Mouse (Mus musculus) left cerebral cortex, adult 11 months (tissue): ENCODE measurements around the gene Kcnk4.
A peak's percentile ranks its signal among the peaks of the same experiment; 100 is the strongest.

Experiments used
- DNase-seq: peaks from one replicate; pipeline ENCODE4 v3.0.0; 2022; ENCODE audit warnings: low spot score

The Kcnk4 gene

GRCm38 (mm10) chr19:6937541-6938465 lies 3.5 kb upstream of the Kcnk4 start:
- DNase-seq, result no peak

DNA sequence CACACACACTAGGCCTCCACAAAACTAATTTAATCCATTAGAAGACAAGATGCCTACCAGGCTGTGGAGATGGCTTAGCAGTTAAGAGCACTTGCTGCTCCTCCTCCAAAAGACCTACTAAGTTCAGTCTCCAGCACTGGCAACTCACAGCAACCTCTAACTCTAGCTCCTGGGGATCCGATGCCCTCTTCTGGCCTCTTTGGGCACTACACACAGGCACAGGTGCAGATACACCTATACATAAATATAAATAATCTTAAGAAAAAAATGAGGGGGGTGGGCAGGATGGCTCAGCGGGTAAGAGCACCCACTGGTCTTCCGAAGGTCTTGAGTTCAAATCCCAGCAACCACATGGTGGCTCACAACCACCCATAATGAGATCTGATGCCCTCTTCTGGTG lies 2.0 kb upstream of the Kcnk4 start:
- DNase-seq, result no peak

DNA sequence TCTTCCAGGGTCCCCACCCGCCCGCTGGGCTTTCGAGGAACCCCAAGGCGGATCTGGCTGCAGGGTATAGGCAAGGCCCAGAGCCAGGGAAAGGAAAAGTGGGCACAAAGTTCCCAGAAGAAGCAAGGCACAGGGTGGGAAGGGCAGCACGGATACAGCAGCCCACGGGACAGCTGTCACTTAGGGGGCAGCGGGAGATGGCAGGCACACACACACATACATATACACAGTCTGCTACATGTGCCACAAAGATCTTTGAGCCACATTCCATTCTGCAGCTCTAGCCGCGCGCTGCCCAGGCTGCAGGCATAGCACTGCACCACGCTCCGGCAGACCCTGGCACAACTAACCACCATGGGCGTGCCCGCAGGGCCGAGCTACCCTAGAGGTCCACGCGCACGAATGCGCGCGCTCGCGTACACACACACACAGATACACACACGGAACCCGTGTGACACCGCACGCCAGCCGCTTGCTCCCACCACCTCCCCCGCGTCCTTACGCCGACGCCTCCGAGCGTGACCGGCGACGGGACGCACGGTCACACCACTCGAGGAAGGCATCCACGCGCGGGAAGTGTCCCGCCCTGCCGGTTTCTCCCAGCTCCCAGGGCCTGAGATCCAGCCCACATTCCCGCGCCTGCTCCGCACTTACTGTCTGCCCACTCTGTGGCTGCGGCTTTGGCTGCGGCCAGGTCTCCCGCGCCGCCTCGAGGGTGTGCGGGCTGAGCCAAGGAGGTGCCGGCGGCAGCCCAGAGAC lies 700 bp downstream of the Kcnk4 start:
- no peak for DNase-seq

- DNase-seq, result no peak
These were observed 1.2 kb downstream of the Kcnk4 start for GRCm38 (mm10) chr19:6933102-6933435.

- no peak for DNase-seq
These were observed 2.3 kb downstream of the Kcnk4 start for GRCm38 (mm10) chr19:6932018-6932417.

DNA sequence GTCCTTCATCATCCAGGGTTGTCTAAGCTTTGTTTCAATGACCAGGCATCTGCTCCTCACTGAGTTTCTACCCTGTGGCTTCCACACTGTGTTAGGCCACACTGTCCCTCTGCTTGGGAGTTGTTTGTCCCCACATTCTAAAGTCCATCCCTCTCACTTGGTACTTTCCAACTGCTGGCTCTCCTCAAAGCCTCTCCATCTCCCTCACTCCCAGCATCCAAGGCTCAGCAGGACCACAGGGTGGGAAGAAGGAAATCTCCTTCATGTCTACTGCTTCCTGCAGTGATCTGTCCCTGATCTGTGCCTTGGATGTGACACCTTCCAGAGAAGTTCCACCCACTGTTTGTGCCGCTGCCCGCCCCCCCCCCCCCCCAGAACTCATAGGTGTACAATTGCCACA lies 3.3 kb downstream of the Kcnk4 start:
- DNase-seq, result no peak

- DNase-seq, result no peak
These were observed 6.2 kb downstream of the Kcnk4 start for GRCm38 (mm10) chr19:6928080-6928479.

DNA sequence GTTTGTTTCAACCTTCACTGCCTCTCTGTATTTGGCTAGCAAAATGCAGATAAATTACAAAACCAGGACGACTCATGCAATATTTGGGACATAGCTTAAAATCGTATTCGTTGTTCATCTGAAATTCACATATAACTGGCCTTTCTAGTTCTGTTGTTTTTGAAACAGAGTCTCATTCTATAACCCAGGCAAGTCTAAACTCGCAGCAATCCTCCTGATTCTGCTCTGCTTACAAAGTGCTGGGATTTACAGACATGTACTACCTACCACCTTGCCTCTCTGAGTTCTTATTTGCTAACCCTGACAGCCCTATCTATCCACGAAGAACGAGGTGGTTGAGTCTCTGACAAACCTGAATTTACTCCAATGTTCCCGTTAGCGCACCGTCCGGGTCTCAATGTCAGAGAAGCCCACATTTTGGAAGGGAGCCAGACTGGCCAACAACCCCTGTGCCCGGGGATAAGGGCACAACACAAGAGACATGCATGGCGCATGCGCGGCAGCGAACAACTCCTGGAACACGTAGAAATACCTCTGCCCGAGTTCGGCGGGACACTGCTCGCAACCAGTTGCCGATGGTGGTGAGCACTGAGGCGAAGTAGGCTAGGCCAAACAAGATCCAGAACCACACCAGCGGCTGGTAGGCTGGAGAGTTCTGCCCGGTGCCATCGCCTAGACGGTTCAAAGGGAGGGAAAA lies 7.6 kb downstream of the Kcnk4 start:
- DNase-seq, result no peak

DNA sequence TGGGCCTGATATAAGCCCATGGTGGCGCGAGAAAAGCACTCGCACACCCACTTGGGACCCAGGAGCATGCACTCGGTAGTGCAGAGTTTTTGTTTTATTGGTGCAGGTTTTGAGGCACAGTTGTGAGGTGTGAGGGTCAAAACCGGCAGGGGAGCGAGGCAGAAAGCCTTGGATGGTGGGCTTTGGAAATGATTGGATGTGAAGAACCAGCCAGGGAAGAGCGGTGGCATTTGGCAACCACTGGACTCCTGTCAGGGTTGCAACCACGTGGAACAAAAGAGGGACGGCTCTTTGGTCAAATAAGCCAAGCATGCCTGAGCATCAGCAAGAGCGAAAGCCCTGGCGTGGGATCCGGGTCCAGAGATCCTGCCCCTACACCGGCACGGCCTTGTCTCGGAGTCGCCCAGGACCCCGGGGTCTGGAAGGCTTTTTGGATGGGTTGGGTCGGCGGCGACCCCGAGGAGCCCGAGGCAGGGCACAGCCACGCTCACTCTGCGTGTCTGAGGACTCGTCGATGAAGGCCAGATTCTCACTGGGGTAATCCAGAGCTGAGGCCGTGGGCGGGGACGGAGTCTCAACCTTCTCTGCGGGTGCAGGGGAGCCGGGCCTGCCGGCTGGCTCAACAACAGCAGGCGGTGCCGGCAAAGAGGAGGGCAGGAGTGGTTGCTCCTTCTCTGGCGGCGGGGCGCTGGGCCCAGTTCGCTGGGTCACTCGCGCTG lies 8.5 kb downstream of the Kcnk4 start:
- no peak for DNase-seq

DNA sequence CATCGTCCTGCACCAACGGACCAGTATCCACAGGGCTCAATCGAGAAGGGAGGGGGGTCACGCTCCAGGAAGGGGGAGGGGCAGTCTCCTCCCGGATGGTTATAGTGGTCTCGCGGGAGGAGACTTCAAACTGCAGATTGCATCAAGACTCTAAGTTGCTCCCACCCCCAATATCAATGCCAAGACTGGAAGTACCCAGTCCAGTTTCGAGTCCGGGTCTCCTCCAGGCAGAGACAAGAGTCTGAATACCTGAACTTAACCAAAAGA lies 9.1 kb downstream of the Kcnk4 start, which contains the start of gene Catsperz:
Gene Catsperz (minus strand): TSS at position 74 of the 267 bp plus-strand sequence.
- no peak for DNase-seq

GRCm38 (mm10) chr19:6924461-6925306 lies 9.6 kb downstream of the Kcnk4 start:
- peak; percentile 74 for DNase-seq

- no peak for DNase-seq
These were observed 11.2 kb downstream of the Kcnk4 start for GRCm38 (mm10) chr19:6922901-6923735.

DNA sequence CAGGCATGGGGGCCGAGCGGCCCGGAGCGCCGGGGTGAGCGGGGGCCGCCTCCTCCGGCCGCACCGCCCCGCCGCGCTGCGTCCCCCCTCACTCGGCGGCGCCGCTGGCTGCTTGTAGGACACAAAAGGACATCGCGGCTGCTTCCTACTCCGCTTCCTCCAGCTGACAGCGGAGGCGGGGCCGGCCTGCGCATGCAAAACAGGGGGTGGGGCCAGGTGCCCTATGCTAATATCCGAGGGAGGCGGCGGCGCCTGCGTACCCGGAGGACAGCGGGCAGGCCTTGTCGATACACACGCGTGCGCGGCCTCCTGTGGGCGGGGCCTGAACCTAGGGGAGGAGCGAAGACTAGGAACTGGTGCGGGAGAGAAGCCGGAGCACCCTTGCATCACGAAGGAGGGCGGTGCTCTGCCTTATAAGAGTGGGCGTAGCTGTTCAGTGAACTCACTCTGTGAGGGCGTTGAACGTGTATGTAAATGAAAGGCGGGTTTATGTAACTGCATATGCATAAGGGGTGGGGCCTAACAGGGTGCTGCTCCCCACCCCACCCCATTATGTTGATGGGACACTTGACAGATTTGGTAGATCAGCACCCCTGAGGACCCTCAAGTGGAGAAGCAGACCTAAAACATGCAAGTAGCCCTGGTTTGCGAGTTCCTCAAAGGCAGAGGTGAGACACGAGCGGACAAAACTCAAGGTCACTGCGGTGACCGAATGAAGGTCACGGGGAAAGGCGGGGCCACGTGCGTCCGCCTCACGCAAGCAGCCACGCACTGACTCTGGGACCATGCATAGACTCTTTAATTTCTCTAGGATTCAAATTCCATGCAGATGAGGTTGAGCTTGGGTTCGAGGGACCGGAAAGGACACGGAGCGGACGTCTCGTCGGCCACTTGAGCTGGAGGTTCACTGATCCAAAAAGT lies 12.4 kb downstream of the Kcnk4 start, which contains the start of gene Esrra:
Gene Esrra (minus strand): TSS at position 167 of the 921 bp plus-strand sequence.
- peak; percentile 100 for DNase-seq

DNA sequence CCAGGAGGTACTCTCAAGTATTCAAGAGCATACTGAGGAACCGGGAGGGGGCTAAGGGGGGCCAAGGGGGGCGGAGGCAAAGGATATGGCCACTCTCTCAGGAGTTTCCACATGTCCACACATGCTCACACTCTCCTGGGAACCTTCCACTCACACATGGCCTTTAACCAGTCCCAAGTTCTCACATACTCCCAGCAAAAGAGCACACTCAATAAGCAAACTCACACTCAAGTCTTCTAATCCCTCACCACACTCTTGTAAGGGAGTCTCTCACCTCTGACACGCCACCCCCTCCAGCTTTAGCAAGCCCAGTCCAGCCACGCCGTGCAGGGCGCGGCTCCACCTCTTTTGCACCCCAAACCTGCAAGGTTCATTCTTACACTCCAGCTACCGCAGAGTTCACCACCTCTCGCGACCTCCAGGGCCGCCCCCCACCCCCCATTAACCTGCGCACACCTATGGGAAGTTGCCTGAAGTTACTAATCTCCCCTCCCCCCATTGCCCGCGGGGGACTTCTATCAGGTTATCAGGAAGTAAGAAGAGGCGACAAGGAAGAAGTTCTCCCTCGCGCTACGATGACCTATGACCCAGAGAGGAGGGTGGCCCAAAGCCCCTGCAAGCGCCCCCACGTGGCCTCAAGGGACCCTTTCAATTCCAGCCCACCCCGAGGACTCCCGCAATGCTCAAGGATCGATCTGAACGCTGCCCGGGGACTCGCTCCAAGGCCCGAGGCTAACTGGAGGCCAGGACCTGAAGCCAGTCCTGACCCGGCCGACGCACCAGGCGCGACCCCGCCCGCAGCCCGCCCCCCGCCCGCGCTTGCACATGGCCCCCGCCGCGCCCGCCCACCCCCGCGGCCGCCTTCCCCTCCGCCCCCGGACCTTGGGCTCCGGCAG lies 13.3 kb downstream of the Kcnk4 start:
- DNase-seq, result no peak

DNA sequence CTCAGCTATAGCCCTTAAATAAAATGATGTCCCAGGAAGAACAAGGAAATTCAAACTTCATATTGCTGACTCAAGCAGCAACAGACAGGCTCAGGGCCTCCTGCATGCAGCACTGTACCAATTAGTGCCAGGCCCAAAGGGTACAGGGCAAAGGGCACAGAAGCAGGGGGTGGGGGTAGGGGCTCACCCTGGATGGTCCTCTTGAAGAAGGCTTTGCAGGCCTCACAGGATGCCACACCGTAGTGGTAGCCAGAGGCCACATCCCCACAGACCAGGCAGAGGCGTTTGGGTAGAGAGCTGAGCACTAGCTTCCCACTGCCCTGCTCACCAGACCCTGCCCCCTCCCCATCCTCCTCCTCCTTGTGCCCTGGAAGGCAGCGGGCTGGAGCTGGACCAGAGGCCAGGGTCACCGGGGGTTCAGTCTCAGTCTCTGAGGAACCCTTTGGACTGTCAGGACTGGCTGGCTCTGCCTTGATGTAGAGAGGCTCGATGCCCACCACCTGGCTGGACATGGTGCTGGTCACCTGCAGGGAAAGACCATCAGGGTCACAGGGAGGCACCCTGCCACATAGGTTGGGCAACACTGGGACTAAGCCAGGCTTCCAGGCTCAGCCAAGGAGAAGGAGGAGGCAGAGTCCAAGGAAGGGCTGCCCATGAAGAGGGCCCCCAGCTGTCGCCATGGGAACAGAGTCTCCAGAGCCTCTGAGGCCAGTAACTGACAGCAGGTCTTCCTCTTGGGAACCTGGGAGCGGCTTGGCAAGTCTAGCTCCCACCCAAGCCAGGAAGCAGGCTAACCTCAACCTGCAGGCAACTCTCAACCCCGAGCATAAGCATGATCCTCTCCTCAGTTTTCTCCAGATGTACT lies 14.2 kb downstream of the Kcnk4 start:
- no peak for DNase-seq

DNA sequence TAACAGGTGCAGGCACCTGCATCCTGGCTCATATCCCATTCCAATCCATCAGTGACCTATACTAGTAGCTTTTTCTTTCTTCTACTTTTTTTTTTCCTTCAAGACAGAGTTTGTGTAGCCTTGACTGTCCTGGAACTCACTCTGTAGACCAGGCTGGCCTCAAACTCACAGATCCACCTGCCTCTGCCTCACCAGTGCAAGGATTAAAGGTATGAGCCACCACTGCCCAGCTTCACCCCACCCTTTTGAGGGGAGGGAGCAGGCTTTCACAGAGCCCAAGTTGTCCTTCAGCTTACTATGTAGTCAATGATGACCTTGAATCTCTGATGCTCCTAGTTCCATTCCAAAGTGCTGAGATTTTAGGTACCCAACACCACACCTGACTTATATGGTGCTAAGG lies 14.9 kb downstream of the Kcnk4 start:
- DNase-seq, result no peak

DNA sequence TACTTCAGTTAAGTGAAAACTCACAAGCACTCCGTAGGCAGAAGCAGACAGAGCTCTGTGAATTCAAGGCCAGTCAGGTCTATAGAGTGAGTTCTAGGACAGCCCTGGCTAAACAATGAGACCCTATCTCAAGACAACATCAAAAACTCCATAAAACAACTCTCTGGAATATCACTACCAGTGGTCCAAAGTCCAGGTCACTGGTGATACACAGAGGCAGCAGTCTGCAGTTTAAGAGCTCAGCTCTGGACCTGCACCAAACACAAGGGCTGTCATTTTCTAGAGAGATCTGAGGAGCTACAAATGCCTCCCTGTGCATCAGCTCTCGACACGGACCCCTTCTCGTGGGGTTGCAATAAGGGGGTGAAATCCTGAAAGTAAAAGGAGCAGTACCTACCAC lies 16.0 kb downstream of the Kcnk4 start:
- no peak for DNase-seq
